Mouse (Mus musculus): ENCODE measurements at regions not wholly inside any gene's neighbourhood (a gene's known extent, or its start where the extent isn't known, plus 50 kb on each side); places are given as distances from the start of the nearest gene placed in this dataset.

DNA sequence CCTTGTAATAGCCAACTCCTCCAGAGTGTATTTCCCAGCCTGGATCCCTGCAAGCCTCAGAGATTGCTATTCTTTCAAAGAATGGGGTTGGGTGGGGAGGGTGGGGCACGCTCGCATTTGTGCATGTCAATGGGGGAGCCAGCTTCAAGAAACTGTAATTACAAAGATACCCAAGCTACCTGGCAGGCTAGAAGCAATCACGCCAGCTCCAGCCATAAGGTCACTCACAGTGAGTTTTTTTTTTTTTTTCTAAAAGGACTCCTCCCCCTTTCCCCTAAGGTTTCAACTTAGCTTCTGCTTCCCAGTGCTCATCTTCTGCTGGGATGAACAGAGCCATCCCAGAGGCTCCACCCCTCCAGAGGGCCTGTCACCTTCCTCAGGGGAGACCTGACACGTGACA is 77.0 kb upstream of the Ajap1 start:
- TF ChIP-seq CTCF (IDR thresholded peaks at IDR 0.05; ENCODE audit: low read depth): no peak
- TF ChIP-seq EP300 (IDR thresholded peaks at IDR 0.05; ENCODE audit: low read depth): no peak
